Mouse (Mus musculus): Measurements from ENCODE around the gene Rbm4.

The Rbm4 gene

DNA sequence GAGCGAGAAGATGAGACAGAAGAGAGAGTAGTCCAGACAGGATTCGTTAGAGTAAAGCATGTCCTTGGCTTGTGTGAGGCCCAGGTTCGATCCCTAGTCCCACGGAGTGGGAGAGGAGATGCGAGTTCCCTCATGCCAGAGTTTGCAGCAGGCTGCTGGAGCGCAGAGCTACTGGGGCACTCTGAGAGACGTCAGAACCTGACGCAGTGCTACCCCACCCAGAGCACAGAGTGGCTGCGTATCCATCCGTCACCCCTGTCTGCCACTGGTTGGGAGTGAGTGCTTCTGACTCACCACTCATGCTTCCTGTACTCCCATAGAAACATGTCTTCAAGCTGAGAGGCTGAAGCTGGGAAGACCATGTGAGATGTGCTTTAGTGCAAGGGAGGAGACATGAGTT lies 52.2 kb downstream of the Rbm4 start:
- DNase-seq (ENCODE audit: extremely low spot score): no peak

GRCm38 (mm10) chr19:4739762-4740161 lies 53.9 kb downstream of the Rbm4 start:
- no peak for DNase-seq (ENCODE audit: extremely low spot score)

- no peak for DNase-seq (ENCODE audit: extremely low spot score)
Measured at GRCm38 (mm10) chr19:4739053-4739452, 54.6 kb downstream of the Rbm4 start.

DNA sequence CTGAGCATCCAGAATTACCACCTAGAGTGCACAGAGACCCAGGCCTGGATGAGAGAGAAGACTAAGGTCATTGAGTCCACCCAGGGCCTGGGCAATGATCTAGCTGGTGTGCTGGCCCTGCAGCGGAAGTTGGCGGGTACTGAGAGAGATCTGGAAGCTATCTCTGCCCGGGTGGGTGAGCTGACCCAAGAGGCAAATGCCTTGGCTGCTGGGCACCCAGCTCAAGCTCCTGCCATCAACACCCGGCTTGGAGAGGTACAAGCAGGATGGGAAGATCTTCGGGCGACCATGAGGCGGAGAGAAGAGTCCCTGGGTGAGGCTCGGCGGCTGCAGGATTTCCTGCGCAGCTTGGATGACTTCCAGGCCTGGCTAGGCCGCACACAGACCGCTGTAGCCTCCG lies 55.8 kb downstream of the Rbm4 start:
- no peak for DNase-seq (ENCODE audit: extremely low spot score)
